Mouse (Mus musculus) T-helper 17 cell (primary cell): Measurements from ENCODE around the gene Cenpw.

ENCODE experiments used
- in situ Hi-C, 2 experiments: fragments of 300-600 bp; cut with MboI, MseI; formaldehyde crosslinking; loops; 1 replicate in 1 of 2; 2 replicates in 1 of 2; pipeline ENCODE4 v1.15.1; 2025; ENCODE audit warnings: high pct_unique_total_duplicates in 2 of 2

The Cenpw gene

DNA sequence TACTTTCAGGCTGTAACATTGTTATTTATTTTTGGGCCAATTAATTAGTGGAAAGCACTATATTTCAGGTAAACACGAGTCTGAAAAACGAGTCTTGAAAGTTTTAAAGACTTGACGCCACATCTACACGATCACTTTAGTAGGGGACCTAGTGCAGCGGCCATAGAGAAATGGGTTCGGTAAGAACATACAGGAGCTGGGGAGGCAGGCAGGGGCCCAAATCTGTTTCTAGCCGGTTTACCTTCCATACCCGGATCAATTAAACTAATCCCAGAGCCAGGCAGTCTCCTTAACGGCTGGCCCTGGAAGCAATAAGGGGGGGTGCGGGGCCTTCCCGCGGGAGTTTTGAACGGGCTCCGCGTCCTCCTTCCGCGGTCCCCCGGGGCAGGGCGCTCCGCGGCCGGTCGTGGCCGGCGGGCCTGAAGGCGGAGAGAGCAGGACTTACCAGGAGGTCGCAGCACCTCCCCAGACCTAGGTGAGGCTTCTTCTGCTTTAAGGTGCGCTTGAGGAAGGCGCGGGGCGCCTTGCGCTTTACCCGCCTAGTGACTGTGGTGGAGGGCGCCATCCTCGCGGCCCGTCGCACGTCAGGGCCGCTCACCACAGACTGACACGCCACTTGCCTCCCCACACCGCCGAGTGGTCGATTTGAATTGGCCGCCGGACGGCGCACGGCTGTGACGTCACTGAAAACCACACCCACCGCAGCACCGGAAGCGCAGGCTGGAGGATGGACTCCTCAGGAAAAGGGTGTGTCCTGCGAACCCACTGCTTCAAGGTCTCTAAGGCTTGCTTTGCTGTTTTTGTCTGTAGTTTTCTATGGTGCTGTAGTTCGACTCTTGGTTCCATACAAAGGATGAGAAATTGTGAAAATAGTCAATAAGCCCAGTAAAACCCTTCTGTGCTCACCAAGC lies at the start of gene Cenpw:
Gene Cenpw, minus strand, starts transcription at position 645 of the 911 bp plus-strand sequence.
- in situ Hi-C loops = loop anchor here (5.0 to 25.0 kb wide), 4 partner anchors 335 to 605 kb away; partner anchors contain the start of gene Ncoa7 (in 1 of the 2)

DNA sequence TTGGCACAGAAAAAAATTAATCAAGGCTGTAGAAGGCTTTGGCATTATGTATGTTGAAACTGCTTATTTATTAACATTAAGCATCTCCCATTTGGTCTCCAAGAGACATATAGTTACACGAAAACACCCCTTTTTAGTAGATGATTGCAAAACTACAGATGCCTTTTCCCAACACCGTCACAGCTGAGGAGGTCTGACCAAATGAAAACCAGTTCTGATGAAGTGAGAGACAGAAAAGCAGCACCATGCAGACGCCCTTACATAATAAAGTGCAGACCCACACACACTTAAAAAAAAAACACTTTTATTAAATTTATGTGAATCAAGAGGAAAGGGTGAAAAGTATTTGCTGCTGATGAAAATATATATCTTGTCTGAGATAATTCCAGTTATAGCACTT lies 49.3 kb upstream of the Cenpw start:
- in situ Hi-C loops = loop anchor here in 1 of 2 experiments (25.0 kb wide), 1 partner anchor 1813 kb away; no protein-coding TSS in a partner anchor

DNA sequence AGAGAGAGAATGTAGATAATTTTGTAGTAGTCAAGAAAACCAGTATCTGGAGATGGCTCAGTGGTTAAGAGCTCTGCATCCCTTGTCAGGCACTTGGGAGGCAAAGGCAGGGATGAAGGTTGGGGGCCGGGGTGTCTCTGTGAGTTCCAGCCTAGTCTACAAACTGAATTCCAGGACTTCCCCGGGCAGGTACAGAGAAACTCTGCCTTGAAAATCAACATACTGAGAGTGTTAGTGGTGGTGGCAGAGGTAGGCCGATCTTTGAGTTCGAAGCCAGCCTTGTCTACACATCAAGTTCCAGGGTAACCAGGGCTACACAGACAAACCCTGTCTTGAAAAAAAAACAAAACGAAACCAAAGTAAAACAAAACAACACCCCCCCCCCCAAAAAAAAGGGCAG lies 859 bp downstream of the Cenpw start:
- in situ Hi-C loops = no loop called here

DNA sequence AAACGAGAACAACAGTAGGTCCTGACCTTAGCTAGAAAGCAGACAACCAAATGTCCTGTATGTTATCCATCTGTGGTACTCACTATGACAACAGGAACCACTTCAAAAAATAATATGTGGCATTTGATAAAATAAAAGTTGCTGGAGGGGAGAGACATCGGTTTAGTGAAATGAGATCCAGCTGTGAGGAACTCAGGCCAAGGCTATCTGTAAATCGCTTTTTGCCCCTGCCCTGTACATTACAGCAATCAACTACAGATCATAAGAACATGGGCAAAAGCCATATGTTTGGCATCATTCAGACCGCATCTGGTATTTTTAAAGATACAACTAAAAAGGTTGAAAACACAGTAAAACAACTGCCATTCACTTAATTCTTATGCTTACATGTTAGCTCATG lies 32.7 kb downstream of the Cenpw start:
- in situ Hi-C loops = no loop called here
